In genomic region chr7:139310487-139310951, GRCm38 (mm10) we compare ENCODE assay signal across 8 mouse cellular contexts.
DNase-seq lines count a peak whose midpoint lies in the region; ATAC-seq lines count a peak whose summit lies in the region.

No protein-coding gene starts in this region.

- no peaks in the 10 kb centered on the region for H3K27me3 ChIP-seq in heart, embryonic 16.5 days (ENCODE audit: control insufficient read depth, insufficient read depth, low read length)

- no peaks in the 10 kb centered on the region for H3K36me3 ChIP-seq in heart, embryonic 16.5 days (ENCODE audit: control insufficient read depth, insufficient read depth)

- peak; percentile 85 for ATAC-seq in heart, embryonic 16.5 days (replicated peaks; ENCODE audit: extremely low read depth, insufficient read depth, low FRiP score)
- no peak for ATAC-seq in megakaryocyte progenitor cell, adult 5-6 weeks (replicated peaks; ENCODE audit: poor library complexity)

- H3K4me2 ChIP-seq in heart, embryonic 16.5 days (ENCODE audit: low read depth, low read length): no peak overlapping the region

- H3K4me3 ChIP-seq in heart, embryonic 16.5 days (ENCODE audit: low read length): no peak overlapping the region

- 17% methylated on average over 6 of the region's 6 CpGs for WGBS in heart, embryonic 16.5 days

- no peak overlapping the region; the same call in 1 of the 2 replicates for H3K9ac ChIP-seq in heart, embryonic 16.5 days (ENCODE audit: low read length)

- peak; percentile 30 for DNase-seq in cerebellum, adult 9-11 months
- no peak for DNase-seq in cerebellum, adult 8-10 months
- DNase-seq in adrenal gland, postnatal 36 days: peak; percentile 72 to 76
- peak; percentile 48 to 72 for DNase-seq in lung, postnatal 4 days
- no peak for DNase-seq in layer of hippocampus, adult 8-10 months (ENCODE audit: low spot score in 2 of 2)
- DNase-seq in layer of hippocampus, adult 11-12 months (ENCODE audit: low spot score): no peak

- H3K4me1 ChIP-seq in heart, embryonic 16.5 days (ENCODE audit: control insufficient read depth, insufficient read depth, low read length): peaks cover 27% of the 10 kb centered on the region

- H3K27ac ChIP-seq in heart, embryonic 16.5 days (ENCODE audit: low read length): peak overlapping the region; percentile 87

- no peaks in the 10 kb centered on the region for H3K9me3 ChIP-seq in heart, embryonic 16.5 days (replicated peaks; ENCODE audit: control insufficient read depth, low read length)

Comparison
In these comparisons a context has a peak if more than half of its experiments do, and no peak if none do; other contexts are left out.
1. DNase-seq: peak in cerebellum, adult 9-11 months (single experiment), adrenal gland, postnatal 36 days (2 of 2) and lung, postnatal 4 days (2 of 2); none in cerebellum, adult 8-10 months (single experiment), layer of hippocampus, adult 8-10 months (0 of 2) and layer of hippocampus, adult 11-12 months (single experiment).